Mouse (Mus musculus) bone marrow, adult 2 months (tissue): ENCODE data around the gene Dnm2. TPM values are rescaled to one million over a fixed set of nuclear protein-coding genes. Genes with fewer than 3 reads are reported as not detected.

Experiments used
- H3K27ac ChIP-seq: fragments of 200-500 bp; 2 replicates; pipeline ENCODE4 v1.5.1; 2012; ENCODE audit warnings: low read depth, mild to moderate bottlenecking, control low read depth, inconsistent platforms, low read length; ENCODE audit not compliant: control insufficient read depth, poor library complexity, insufficient read depth
- H3K4me1 ChIP-seq: fragments of 200-500 bp; 2 replicates; pipeline ENCODE4 v1.6.1; 2011; ENCODE audit warnings: low read length; ENCODE audit not compliant: control insufficient read depth, insufficient read depth
- H3K4me3 ChIP-seq: fragments of 200-500 bp; replicated peaks from 2 replicates; pipeline ENCODE3; 2011; ENCODE audit warnings: mild to moderate bottlenecking, low read depth, low read length, control low read depth; ENCODE audit not compliant: control insufficient read depth
- CTCF ChIP-seq: fragments of 200-500 bp; IDR thresholded peaks from 2 replicates; pipeline ENCODE4 v1.5.1; 2011; ENCODE audit warnings: low read length, control low read depth; ENCODE audit not compliant: control insufficient read depth, insufficient read depth
- POLR2A ChIP-seq: fragments of 200-500 bp; IDR thresholded peaks from 2 replicates; pipeline ENCODE4 v1.6.1; 2011; ENCODE audit warnings: low read depth, mild to moderate bottlenecking, control low read depth, low read length, borderline replicate concordance; ENCODE audit not compliant: control insufficient read depth
- WGBS: fragments of 180-500 bp; shearing (Covaris S2); methylation state at CpG from one replicate; pipeline ENCODE4 v1.1.7; 2018; 5-methylcytosine and 5-hydroxymethylcytosine counted together
- polyA plus RNA-seq: library from polyadenylated mRNA; stranded (reverse); fragments of >200 nt; gene quantifications from 2 replicates; pipeline ENCODE4 v1.2.4, GENCODE M21; 2011; ENCODE audit warnings: low replicate concordance; ENCODE audit not compliant: missing spikeins, insufficient read depth, insufficient read length

Dnm2 gene
- polyA plus RNA-seq, 1 experiment = 130 TPM

DNA sequence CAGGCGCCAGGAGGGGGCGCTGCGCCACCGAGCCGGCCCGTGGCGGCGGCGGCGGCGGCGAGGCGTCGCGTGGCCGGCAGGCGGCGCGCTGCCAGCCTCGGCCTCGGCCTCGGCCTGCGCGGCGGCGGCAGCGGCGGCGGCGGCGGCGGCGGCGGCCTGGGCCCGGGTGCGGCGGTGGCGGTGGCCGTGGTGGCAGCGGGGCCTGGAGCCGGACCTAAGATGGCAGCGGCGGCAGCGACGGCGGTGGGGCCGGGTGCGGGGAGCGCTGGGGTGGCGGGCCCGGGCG lies 122.0 kb downstream of the Dnm2 start, which contains the start of gene Carm1:
TSS of gene Carm1 (plus strand) at position 106 of the 286 bp plus-strand sequence.
- WGBS = 24% methylated on average over 52 of the region's 52 CpGs
- Histone ChIP-seq H3K4me1 (no peaks in the 10 kb centered on the region), H3K27ac (peak within 1 kb of the TSS; percentile 84), H3K4me3 (peak within 1 kb of the TSS; percentile 96)
- no peak for TF ChIP-seq POLR2A
- TF ChIP-seq CTCF = no peak

DNA sequence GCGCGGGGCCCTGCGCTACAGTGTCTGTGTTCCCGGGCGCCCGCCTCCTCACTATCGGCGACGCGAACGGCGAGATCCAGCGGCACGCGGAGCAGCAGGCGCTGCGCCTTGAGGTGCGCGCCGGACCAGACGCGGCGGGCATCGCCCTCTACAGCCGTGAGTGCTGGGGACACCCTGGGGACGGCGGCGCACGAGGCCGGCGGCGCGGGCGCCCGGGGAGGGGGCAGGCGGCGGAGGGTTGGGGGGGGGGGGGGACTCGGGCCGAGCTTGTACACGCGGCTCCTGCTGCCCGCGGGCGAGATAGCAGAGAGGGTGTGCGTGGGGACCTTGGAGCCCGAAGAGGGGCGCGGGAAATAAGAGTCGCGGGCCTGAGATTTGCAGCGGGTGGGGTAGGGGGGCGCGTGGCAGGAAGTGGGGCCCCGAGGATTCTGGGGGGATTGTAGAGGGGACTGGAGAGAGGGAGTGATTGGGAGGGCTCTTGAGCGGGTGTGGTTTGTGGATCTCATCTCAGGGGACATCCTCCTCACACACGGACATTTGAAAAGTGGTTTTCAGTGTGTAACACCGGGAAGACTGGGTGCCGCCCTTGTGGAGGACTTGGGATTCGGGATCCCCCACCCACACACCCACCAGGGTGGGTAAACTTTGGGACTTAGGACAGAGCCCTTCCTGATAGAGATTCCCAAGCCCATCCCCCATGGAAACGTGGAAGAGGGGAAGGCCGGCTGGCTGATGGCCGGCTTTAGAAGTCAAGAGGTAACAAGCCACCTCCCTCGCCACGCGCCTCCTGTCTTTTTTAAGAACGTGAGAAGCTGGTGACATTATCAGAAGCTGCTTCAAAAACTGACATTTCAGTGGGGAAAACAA lies 122.6 kb downstream of the Dnm2 start:
- WGBS = under 1% methylated on average over 60 of the region's 66 CpGs
- no peak for TF ChIP-seq CTCF
- TF ChIP-seq POLR2A = no peak
- H3K27ac ChIP-seq = peak overlapping the region; percentile 84
- H3K4me3 ChIP-seq = peak overlapping the region; percentile 63
- H3K4me1 ChIP-seq = no peaks in the 10 kb centered on the region

DNA sequence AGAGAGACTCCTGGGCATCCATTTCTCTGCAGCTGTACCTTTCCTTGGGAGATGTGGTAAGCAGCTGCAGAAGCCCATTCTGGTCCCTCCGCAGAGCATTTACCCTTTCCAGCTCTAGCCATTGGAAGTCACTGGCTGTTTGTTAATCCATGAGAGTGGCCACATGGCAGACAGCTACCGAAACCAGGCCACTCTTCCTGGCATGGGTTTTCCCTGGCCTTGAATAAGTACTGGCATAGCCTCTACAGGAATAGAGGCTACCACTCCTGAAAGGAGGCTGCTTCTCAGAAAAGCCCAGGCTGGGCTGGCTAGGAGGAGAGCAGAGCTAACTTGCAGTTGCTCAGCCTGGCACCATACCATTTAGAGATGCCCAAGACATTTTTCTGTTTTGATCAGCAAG lies 126.3 kb downstream of the Dnm2 start:
- no peak for TF ChIP-seq CTCF
- no peak for TF ChIP-seq POLR2A
- peaks cover 2% of the 10 kb centered on the region; the same call in 1 of the 2 replicates for H3K4me1 ChIP-seq
- 95% methylated on average over 2 of the region's 2 CpGs for WGBS
- H3K4me3 ChIP-seq = no peak overlapping the region
- no peak overlapping the region for H3K27ac ChIP-seq

DNA sequence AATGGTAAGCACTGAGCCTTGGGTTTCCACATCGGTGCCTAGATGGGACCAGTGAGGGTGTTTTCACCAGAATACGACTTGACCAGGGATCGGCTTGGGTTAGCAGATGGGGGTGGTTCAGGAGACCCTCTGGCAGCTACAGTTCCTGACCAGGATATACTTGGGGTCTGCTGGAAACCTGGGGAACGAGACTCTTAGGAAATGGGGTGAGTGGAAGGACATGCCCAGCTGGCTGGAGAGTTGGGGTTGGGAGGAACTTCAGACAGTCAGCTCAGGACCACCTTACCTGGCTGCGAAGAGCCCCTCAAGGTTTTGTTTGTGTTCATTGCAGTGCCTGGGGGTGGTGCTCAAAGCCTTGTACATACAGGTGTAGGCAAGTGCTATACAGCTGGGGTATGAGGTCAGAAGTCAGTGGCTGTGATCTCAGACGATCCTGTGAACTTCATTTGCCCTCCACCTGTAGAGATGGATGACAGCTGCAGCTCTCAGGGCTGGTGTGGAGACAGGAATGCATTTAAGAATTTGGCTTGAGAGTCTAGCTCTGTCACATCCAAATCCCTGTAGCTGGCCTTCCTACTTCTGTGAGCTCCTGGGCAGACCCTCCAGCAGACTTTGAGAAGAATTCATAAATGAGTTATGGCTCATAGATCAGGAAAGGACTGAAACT lies 129.0 kb downstream of the Dnm2 start:
- TF ChIP-seq POLR2A = no peak
- TF ChIP-seq CTCF = no peak
- peaks cover 3% of the 10 kb centered on the region for H3K4me1 ChIP-seq
- WGBS = 88% methylated on average over 6 of the region's 6 CpGs
- no peak overlapping the region for H3K27ac ChIP-seq
- H3K4me3 ChIP-seq = no peak overlapping the region

DNA sequence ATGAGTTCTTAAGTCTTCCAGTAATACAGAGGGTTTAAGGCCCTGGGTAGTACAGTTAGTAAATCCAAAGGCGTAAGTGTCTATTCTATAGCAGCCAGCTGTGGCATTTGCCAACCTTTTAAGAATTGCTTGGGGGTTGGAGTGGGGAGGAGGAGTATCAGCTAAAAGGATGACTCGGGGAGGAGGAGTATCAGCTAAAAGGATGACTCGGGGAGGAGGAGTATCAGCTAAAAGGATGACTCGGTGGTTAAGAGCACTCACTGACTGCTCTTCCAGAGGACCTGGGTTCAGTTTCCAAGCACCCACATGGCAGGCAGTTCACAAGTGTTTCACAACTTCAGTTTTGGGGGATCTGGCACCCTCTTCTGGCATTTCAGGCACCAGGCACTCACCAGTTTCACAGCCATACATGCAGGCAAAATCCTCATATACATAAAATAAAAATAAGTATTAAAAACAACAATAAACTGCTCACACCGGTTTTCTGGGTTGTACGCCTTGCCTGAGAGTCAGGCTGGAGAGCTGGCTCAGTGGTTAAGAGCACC lies 130.6 kb downstream of the Dnm2 start:
- peaks cover 6% of the 10 kb centered on the region for H3K4me1 ChIP-seq
- 81% methylated on average over 6 of the region's 6 CpGs for WGBS
- no peak overlapping the region for H3K27ac ChIP-seq
- no peak for TF ChIP-seq CTCF
- TF ChIP-seq POLR2A = no peak
- H3K4me3 ChIP-seq = no peak overlapping the region

DNA sequence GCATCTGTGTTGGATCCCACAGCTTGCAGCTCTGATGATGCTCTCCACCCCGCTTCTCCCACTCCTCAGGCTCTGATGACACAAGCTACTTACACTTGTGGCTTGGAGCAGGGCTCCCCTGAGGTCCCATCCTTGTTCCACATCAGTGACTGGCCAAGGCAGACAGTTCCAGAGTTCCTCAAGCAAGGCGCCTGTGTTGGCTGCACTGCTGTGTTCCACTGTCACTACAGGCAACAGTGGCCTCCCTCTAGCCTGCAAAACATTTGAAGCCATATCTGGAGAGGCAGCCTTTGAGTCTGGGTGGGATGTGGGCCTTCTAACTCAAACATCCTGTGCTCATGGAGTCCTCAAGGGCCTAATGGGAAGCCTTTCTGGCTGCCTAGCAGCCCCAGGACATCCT lies 132.3 kb downstream of the Dnm2 start:
- WGBS = 81% methylated on average over 2 of the region's 2 CpGs
- peak overlapping the region; percentile 33 for H3K27ac ChIP-seq
- peaks cover 6% of the 10 kb centered on the region for H3K4me1 ChIP-seq

More for the DNA sequence above, 132.3 kb downstream of the Dnm2 start:
- TF ChIP-seq CTCF = no peak
- no peak for TF ChIP-seq POLR2A
- no peak overlapping the region for H3K4me3 ChIP-seq

Other genes starting within 250 kb of the Dnm2 start
- gene Keap1, start 185.5 kb upstream of the Dnm2 start, polyA plus RNA-seq = 24.7 and 35.1 TPM in 2 replicates
- gene S1pr5, start 176.5 kb upstream of the Dnm2 start, polyA plus RNA-seq = 0.65 and 1.00 TPM in 2 replicates
- gene Atg4d, start 159.6 kb upstream of the Dnm2 start, polyA plus RNA-seq = 42.9 and 74.7 TPM in 2 replicates
- 50.1 and 105 TPM in 2 replicates for gene Kri1, start 136.9 kb upstream of the Dnm2 start, polyA plus RNA-seq
- 84.1 and 99.0 TPM in 2 replicates for gene Cdkn2d, start 133.5 kb upstream of the Dnm2 start, polyA plus RNA-seq
- gene Ap1m2, start 112.6 kb upstream of the Dnm2 start, polyA plus RNA-seq = 1.8 TPM in 1 of 2 replicates, not detected in the other
- 57.3 and 106 TPM in 2 replicates for gene Slc44a2, start 104.2 kb upstream of the Dnm2 start, polyA plus RNA-seq
- 24.2 and 40.1 TPM in 2 replicates for gene Ilf3, start 57.0 kb upstream of the Dnm2 start, polyA plus RNA-seq
- gene Qtrt1, start 13.1 kb upstream of the Dnm2 start, polyA plus RNA-seq = 24.8 and 56.3 TPM in 2 replicates
- gene Tmed1, start 85.3 kb downstream of the Dnm2 start, polyA plus RNA-seq = 6.7 and 7.6 TPM in 2 replicates
- 53.1 and 110 TPM in 2 replicates for gene AB124611, start 101.3 kb downstream of the Dnm2 start, polyA plus RNA-seq
- gene Carm1, start 122.0 kb downstream of the Dnm2 start, polyA plus RNA-seq = 29.7 and 37.6 TPM in 2 replicates
- 10.4 and 11.6 TPM in 2 replicates for gene Timm29, start 167.8 kb downstream of the Dnm2 start, polyA plus RNA-seq
- gene Yipf2, start 167.9 kb downstream of the Dnm2 start, polyA plus RNA-seq = 4.8 and 5.0 TPM in 2 replicates
- 45.4 and 66.3 TPM in 2 replicates for gene Smarca4, start 191.3 kb downstream of the Dnm2 start, polyA plus RNA-seq